Mouse (Mus musculus): ENCODE measurements around the gene Rnf145. TPM values are rescaled to one million over a fixed set of nuclear protein-coding genes. Genes with fewer than 3 reads are reported as not detected.

Gene Rnf145
- 10 to 100 TPM in 1 of 4 experiments, 1 to 10 TPM in 3; 5.7 to 12.5 (median 6.9) TPM for total RNA-seq (2022)

GRCm38 (mm10) chr11:44518281-44519095 lies at the start of gene Rnf145:
Gene Rnf145 (plus strand): TSS chr11:44518964.
- DNase-seq (ENCODE audit: low spot score in 2 of 2): peak; percentile 50 to 63

GRCm38 (mm10) chr11:44469646-44470431 lies 48.9 kb upstream of the Rnf145 start:
- no peak for DNase-seq (ENCODE audit: low spot score in 2 of 2)

- DNase-seq (ENCODE audit: low spot score in 2 of 2): peak; percentile 83 to 89
These were observed 48.1 kb upstream of the Rnf145 start, which contains the start of gene Ublcp1 for GRCm38 (mm10) chr11:44470432-44471336. Gene Ublcp1 (minus strand): TSS chr11:44470498.

GRCm38 (mm10) chr11:44471337-44471995 lies 47.3 kb upstream of the Rnf145 start:
- DNase-seq (ENCODE audit: low spot score in 2 of 2): no peak

- DNase-seq (ENCODE audit: low spot score in 2 of 2): no peak
These were observed 43.3 kb upstream of the Rnf145 start for GRCm38 (mm10) chr11:44475467-44475866.

GRCm38 (mm10) chr11:44476445-44476844 lies 42.3 kb upstream of the Rnf145 start:
- DNase-seq (ENCODE audit: low spot score in 2 of 2): no peak

GRCm38 (mm10) chr11:44478382-44478781 lies 40.4 kb upstream of the Rnf145 start:
- DNase-seq (ENCODE audit: low spot score in 2 of 2): no peak

- no peak for DNase-seq (ENCODE audit: low spot score in 2 of 2)
These were observed 38.5 kb upstream of the Rnf145 start for GRCm38 (mm10) chr11:44480246-44480645.

- DNase-seq (ENCODE audit: low spot score in 2 of 2): no peak
These were observed 33.6 kb upstream of the Rnf145 start for GRCm38 (mm10) chr11:44485089-44485736.

- DNase-seq (ENCODE audit: low spot score in 2 of 2): no peak
These were observed 29.6 kb upstream of the Rnf145 start for GRCm38 (mm10) chr11:44489117-44489516.

GRCm38 (mm10) chr11:44494643-44495323 lies 24.0 kb upstream of the Rnf145 start:
- no peak for DNase-seq (ENCODE audit: low spot score in 2 of 2)

- DNase-seq (ENCODE audit: low spot score in 2 of 2): peak in 1 of 2 experiments; percentile 7
These were observed 22.5 kb upstream of the Rnf145 start for GRCm38 (mm10) chr11:44496217-44496616.

- DNase-seq (ENCODE audit: low spot score in 2 of 2): no peak
These were observed 20.1 kb upstream of the Rnf145 start for GRCm38 (mm10) chr11:44498412-44499272.

- no peak for DNase-seq (ENCODE audit: low spot score in 2 of 2)
These were observed 17.8 kb upstream of the Rnf145 start for GRCm38 (mm10) chr11:44500966-44501365.

- no peak for DNase-seq (ENCODE audit: low spot score in 2 of 2)
These were observed 17.3 kb upstream of the Rnf145 start for GRCm38 (mm10) chr11:44501477-44501876.

- DNase-seq (ENCODE audit: low spot score in 2 of 2): no peak
These were observed 15.8 kb upstream of the Rnf145 start for GRCm38 (mm10) chr11:44502931-44503330.

GRCm38 (mm10) chr11:44504146-44504545 lies 14.6 kb upstream of the Rnf145 start:
- DNase-seq (ENCODE audit: low spot score in 2 of 2): no peak

- DNase-seq (ENCODE audit: low spot score in 2 of 2): no peak
These were observed 14.0 kb upstream of the Rnf145 start for GRCm38 (mm10) chr11:44504761-44505160.

- DNase-seq (ENCODE audit: low spot score in 2 of 2): no peak
These were observed 9.9 kb upstream of the Rnf145 start for GRCm38 (mm10) chr11:44508876-44509275.
